Mouse (Mus musculus): ENCODE data around the gene Selenow.

- peak; percentile 80 for TF ChIP-seq CTCF (conservative IDR thresholded peaks at IDR 0.05; ENCODE audit: low read length)
- TF ChIP-seq POU5F1 (IDR thresholded peaks at IDR 0.05; ENCODE audit: borderline replicate concordance, low read length), result no peak
Measured at GRCm38 (mm10) chr7:15929910-15930309, 7.7 kb upstream of the Selenow start.

All from E14TG2a.4 (cell line).